Mouse (Mus musculus) testis, postnatal 10 days (tissue): ENCODE data around the gene Itga2b.

Source experiments
- DNase-seq: peaks from one replicate; pipeline ENCODE4 v3.0.0; 2021; ENCODE audit warnings: low spot score

Gene Itga2b

DNA sequence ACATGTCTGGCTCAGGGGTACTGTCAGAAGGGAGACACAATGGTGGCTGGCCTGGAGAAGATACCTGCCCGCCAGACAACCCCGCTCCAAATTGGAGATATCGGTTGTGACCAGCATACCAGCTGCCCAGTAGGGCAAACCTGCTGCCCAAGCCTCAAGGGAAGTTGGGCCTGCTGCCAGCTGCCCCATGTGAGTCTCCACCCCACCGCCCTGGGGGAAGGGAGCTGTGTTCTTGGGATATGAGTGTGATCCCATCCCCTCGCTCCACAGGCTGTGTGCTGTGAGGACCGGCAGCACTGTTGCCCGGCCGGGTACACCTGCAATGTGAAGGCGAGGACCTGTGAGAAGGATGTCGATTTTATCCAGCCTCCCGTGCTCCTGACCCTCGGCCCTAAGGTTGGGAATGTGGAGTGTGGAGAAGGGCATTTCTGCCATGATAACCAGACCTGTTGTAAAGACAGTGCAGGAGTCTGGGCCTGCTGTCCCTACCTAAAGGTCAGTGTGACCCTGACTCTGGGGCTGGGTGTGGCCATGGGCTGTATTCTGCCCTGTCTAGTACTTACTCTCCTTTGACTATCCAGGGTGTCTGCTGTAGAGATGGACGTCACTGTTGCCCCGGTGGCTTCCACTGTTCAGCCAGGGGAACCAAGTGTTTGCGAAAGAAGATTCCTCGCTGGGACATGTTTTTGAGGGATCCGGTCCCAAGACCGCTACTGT is 34.0 kb downstream of the Itga2b start:
- no peak for DNase-seq

GRCm38 (mm10) chr11:102434816-102435705 is 34.9 kb downstream of the Itga2b start:
- DNase-seq = no peak

DNA sequence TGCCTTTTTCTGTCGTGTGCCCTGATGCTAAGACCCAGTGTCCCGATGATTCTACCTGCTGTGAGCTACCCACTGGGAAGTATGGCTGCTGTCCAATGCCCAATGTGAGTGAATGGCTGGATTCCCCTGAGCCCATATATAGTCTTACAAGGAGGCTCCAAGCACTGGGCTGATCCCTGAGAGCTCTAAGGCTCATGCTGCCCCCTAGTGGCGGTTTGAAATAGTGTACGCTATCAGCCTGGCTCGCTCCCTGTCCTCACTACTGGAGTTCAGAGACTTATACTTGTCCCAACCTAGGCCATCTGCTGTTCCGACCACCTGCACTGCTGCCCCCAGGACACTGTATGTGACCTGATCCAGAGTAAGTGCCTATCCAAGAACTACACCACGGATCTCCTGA is 35.5 kb downstream of the Itga2b start:
- DNase-seq = peak; percentile 93

DNA sequence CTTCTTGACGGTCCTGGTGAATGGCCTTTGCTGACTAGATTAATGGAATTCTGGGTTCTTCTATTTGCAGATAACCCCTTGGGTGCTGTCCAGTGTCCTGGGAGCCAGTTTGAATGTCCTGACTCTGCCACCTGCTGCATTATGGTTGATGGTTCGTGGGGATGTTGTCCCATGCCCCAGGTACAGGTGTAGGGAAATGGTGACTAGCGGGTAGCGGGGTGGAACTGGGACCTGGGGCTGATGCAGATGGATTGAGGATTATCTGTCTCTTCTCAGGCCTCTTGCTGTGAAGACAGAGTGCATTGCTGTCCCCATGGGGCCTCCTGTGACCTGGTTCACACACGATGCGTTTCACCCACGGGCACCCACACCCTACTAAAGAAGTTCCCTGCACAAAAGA is 36.1 kb downstream of the Itga2b start:
- no peak for DNase-seq

GRCm38 (mm10) chr11:102432896-102433295 is 37.0 kb downstream of the Itga2b start:
- DNase-seq = no peak

DNA sequence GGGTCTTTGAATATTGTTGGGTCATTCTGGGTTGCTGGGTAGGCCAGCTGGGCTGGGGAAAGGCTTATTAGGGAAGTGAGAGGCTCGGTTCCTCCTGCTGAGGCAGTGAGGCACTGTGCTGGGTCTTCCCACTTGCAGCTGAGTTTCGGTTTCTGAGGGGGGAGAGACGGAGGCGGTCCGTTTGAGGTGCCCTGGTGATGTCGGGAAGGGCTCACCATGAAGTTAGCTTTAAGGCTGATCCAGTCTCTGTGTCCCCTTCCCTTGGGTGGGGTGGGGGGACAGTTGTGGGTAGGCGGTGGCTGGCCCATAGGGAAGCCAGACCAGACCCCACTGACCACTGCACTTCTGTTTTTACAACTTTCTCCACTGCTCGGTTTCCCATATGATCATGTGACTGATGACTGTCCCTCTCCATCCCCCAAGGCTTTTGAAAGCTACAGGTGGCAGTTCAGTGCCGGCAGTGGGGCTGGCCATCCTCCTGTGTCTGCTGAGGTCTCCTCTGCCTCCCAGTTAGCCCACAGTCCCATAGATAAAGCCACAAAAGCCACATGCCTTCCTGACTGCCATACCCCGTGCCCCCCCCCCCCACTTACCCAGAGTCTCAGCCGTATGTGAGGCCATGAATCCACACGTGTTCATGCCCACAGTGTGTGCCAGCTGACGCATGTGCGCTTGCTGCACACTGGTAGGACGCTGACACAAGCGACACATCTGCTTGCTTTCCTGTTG is 37.6 kb downstream of the Itga2b start:
- DNase-seq = no peak

DNA sequence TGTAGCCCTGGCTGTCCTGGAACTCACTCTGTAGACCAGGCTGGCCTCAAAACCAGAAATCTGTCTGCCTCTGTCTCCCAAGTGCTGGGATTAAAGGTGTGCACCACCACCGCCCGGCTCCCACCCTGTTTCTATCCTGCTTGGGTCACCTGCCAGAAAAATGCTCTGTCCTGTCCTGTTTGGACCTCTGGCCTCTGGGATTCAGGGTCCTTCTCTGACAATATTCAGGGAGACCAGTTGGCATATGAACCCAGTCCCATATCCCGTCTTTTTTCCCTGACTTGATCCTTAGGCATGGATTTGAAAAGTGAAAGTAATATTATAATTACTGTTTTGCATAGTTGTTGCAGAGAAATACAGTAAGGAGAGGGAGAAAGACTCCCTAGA is 38.2 kb downstream of the Itga2b start:
- no peak for DNase-seq

GRCm38 (mm10) chr11:102431018-102431645 is 38.8 kb downstream of the Itga2b start:
- peak; percentile 84 for DNase-seq

DNA sequence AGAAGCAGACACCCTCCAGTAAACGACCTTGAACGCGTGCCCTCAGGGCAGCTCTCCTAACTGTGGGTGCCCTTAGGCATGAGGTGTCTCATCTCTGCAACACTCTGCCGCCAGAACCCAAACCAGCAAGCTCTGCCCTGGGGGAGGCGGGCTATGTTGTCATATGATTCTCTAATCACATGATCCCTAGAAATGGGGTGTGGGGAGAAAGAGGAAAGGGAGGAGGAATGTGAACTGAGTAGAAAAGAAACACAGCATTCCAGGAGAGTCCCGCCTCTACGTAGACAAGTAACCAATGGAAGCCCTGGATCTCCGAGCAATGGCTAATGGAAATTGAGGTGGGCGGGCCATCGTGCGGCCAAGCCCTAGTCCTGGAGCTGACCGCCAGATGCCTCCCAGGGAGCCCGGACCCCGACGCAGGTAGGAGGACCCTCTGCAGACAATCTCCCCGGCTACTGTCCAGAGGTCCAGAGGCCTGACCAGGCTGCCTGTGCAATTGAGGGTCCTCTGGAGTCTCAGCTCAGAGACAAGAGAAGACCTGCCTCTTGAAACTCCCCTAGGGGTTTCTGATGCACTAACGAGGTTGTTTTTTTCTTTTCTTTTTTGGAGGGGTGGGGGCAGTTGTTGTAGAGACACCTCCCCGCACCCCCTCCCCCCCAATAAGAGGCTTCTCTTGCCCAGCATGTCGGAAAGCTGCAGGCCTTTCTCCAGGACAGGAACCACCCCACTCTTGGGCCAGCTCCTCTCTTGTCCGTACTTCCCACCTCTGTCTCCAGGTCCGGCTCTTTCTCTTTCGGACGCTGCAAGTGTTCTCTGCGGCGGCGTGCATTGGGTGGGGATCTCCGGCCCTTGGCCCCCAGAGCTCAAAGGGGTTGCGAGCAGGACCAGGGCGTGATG is 39.6 kb downstream of the Itga2b start, which contains the start of gene Grn:
Grn (plus strand) TSS at position 195 of the 897 bp plus-strand sequence.
- DNase-seq = peak; percentile 89

DNA sequence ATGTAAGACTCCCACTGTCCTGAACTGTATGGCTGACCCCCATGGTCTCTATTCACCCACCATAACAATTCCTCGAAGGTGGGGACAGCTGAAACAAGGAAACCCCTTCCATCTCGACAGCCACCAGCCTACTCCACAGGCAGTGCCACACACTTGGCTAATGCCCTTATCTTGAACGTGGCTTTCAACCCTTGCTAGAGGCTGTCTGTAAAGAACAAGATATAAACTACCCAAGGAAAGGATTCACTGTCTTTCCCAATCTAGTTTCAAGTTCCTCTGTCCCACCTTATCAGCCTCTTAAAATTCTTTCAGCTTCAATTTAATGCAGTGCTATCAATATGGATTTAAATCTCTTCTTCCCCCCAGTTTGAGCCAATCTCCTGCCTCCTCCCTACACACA is 40.4 kb downstream of the Itga2b start:
- DNase-seq = no peak

- no peak for DNase-seq
Observed at GRCm38 (mm10) chr11:102428981-102429540, 40.9 kb downstream of the Itga2b start.

GRCm38 (mm10) chr11:102425555-102426316 is 44.2 kb downstream of the Itga2b start:
- DNase-seq = no peak

GRCm38 (mm10) chr11:102424666-102425065 is 45.3 kb downstream of the Itga2b start:
- DNase-seq = no peak

GRCm38 (mm10) chr11:102421559-102421958 is 48.4 kb downstream of the Itga2b start:
- DNase-seq = no peak

DNA sequence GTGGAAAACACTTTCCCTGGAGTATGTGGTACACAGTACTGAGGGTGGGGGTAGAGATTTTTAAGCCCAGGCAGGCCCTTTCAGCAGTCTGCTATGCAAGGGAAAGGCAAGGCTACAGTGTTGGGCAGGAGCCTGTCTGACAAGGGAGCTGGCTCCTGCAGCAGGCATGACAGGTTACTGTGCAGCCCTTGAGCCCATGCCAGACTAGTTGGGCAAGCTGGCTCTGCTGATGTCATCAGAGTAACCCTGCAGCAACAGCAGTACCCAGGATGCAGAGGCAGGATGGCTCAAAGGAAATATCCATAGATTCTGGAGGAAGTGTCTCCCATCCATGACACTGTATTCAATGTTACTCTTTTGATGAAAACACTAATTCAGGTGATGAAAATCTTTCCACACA is 51.0 kb downstream of the Itga2b start:
- no peak for DNase-seq

DNA sequence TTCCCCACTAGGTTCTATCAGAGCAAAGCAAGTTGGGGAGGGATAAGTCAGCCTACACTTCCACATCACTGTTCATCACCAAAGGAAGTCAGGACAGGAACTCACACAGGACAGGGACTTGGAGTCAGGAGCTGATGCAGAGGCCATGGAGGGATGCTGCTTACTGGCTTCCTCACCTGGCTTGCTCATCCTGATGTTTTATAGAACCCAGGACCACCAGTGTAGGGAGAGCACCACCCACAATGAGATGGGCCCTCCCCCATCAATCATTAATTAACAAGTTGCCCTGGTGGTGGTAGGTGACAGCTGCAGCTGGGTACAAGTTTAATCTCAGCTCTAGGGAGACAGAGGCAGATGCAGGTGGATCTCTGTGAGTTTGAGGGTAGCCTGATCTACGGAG is 52.8 kb downstream of the Itga2b start:
- no peak for DNase-seq

DNA sequence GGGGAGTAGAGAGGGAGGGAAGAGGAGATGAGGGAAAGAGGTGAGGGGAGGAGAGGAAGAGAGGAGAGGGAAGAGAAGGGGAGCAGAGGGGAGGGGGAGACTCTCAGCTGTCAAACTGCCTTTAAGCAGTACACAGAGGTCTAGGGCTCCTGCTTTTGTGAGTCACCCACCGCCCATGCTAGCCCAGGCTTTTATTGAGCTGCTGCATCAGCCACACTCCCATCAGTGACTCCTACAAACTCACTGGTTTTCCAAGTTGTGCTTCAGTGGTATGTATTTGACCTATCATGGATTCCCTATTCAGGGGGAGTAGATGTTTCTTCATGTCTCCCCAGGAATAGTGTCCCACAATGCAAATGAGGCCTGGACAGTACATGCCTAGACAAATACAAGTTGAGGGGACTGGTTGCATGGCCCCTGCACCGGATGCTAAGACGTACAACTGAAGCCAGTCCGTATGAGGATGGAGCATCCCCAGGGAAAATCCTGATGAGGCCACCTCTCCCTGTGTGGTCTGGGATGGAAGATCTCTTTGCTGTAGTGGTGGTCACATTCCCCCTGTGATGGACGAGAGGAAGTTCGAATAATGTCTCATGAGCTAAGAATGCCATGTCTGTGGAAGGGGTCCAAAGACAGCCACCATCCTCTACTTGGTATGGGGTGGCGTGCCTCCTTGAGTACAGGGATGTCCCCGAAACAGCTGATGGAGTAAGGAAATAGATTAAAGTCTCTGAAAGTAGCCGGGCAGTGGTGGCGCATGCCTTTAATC is 54.7 kb downstream of the Itga2b start:
- no peak for DNase-seq

DNA sequence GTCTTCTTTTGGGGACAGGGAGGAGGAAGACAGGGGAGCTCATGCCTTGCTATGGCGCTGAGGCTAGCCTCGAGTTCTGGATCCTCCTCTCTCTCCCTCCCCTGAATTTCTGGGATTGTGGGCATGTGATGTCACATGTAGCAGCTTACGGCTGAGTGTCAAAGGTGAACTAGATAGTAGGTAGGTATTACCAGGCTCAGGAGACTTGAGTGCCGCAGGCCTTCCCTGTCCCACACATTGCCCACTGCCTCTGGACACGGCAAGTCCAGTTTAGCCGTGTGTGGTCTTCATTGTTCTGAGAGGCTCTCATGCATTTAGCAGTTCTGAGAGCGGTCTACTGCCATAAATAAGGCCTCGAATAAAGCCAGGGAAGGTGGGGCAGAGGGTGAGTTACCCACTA is 56.9 kb downstream of the Itga2b start:
- no peak for DNase-seq

- DNase-seq = peak; percentile 96
Observed at GRCm38 (mm10) chr11:102411704-102412103, 58.2 kb downstream of the Itga2b start.
